Mouse (Mus musculus): Measurements from ENCODE around the gene Ankrd6.

Gene Ankrd6

DNA sequence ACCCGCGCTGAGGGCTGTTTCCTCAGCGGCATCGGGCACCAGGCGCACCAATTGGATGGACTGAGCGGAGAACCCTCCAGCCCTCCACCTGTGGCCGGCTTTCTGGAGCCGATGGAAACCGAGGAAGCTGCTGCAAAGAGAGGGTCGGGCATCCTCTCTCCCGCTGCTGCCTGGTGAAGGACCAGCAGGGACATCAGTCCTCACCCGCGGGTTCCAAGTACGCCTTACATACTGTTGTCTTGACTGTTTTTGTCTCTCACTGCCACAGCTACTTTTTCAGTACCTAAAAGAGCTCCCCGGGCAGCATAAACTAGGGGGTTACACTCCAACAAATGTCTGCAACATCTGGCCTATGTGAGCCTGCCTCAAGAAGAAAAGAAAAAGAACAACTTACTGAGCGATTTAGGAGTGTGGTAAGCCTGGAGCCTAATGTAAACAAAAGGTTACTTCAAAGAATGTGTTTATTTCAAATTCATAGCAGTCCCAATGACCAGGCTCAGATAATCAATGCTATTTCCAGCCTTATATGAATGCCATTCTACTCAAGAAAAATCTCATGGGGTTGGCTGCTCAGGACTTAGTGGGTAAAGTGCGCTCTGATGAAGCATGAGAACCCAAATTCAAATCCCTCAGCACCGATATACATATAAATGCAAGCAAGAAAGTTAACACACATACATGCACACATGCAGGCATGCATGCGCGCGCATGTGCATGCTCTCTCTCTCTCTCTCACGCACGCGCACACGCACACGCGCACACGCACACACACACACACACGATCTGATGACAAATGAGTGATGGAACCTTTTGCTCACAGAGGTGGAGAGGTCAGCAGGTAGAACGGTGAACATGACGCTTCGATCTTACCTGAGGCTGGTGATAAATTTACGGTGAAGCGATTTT is 647 bp upstream of the Ankrd6 start:
- CTCF ChIA-PET = interaction anchor here (0.5 to 0.9 kb wide), 3 partner anchors 11 to 365 kb away, joined by 3 to 6 read pairs (median 3); no protein-coding TSS in a partner anchor

DNA sequence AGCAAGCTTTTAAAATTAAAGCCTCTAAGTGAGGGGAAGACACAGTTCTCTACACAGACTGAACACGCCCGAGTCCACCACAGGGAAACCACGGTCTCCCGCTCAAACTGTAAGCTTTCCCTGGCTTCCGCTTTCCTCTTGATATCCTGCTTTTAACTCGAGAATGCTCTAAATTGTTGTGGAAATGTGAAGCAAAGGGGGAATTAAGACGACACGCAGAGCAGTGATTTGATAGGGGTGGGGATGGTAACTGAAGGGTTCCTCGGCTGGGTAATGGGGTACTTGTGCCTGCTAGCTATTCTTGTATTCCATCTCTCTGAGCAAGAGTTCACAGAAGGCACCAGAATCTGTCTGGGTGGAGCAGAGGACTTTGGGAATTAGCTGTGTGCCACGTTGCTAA is 1.9 kb downstream of the Ankrd6 start:
- CTCF ChIA-PET = interaction anchor here (0.6 kb wide), 1 partner anchor 263 kb away, joined by 4 read pairs; no protein-coding TSS in a partner anchor

DNA sequence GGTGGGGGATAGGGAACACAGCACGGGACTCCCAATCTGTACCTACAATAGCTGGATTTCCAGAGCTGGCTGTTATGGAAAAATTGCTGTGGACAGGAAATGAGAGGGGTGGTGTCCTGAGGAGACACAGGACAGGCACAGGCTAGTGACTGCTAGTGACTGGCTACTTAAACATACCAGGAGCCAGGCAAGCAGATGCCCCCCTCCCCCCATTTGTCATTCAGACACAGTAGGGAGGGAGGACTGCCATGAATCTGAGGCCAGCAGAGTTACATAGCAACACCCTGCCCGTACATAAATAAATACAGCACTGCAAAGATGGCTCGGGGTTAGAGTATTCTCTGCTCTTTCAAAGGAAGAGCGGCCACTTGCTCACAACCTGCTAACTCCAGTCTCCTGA is 3.0 kb downstream of the Ankrd6 start:
- CTCF ChIA-PET = interaction anchor here (0.7 kb wide), 1 partner anchor 358 kb away, joined by 10 read pairs; no protein-coding TSS in a partner anchor

DNA sequence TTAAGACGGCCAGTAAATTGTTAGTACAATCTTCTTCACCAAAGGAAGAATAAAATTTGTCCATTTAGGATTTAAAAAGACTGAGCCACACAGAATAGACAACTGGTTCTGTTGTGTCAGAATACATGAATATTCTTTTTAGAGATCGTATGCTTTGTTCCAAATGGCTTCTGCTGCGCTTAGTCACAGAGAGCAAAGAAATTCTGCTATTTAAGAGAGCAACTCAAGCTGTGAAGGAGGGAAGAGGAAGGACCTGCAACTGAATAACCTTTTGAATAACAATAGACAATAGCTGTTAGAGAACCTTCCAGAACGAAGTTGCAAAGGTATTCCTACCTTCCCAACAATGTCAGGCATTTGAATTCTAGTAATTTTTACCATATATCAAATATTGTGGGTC is 9.7 kb downstream of the Ankrd6 start:
- CTCF ChIA-PET = no interaction called here

DNA sequence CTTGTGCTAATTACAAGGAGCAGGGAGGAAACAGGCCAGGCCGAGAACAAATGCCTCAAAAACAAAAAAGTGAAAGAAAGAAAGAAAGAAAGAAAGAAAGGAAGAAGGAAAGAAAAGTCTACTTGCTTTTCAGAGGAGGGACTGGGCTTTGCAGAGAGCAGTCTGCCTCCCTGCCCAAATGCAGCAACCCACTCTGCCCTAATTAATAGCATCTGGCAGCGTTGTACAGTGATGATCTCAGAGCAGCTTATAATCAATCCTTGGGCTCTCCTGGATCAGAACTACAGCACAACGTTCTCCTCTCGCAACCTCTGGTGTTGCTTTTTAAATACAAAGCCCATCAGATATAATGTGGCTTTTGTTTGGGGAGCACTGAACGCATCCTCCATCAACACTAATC is 10.7 kb downstream of the Ankrd6 start:
- CTCF ChIA-PET = no interaction called here

DNA sequence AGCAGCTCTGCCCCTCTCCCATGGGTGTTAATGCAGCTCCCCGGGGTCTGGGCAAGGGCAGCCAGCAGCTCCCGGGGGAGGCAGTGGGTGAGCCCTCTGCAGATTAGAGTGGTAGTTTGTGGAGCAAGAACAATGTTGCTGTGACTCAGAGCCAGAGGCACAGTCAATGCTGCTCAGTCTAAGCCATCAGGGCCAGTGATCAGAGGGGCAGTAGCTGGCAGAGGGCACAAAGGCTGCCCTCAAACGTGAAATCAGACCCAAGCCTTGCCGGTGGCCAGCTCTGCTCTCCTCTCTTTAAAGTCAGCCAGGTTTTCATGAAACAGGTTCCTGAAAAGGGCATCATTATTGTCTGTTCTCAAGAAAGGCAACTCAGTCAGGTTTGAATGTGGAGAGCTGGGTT is 11.1 kb downstream of the Ankrd6 start:
- CTCF ChIA-PET = no interaction called here

DNA sequence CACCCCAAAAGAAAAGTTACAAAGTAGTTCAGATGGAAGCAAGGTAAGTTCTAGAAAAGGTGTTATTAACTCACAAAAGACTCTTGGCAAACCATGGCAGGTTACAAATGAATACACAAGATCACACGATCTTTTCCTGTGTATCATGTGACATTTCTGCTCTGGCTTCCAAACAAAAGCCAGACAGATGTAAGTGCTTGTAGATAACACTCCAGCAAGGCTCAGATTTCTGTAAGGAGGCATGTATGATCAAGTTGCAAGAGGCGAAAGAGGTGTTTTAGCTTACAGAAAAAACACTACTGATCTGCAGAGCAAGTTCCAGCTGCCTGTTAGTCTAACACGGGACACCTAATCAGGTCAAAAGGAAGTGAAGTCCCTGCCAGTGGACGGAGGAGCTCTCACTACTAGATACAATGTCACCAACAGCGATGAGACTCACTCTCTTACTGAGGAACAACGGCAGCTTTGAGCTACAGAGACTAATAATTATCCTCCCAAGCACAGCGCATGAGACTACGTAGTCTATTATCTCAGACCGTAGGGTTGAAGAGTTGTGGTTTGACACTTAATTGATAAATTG is 13.8 kb downstream of the Ankrd6 start:
- CTCF ChIA-PET = no interaction called here

DNA sequence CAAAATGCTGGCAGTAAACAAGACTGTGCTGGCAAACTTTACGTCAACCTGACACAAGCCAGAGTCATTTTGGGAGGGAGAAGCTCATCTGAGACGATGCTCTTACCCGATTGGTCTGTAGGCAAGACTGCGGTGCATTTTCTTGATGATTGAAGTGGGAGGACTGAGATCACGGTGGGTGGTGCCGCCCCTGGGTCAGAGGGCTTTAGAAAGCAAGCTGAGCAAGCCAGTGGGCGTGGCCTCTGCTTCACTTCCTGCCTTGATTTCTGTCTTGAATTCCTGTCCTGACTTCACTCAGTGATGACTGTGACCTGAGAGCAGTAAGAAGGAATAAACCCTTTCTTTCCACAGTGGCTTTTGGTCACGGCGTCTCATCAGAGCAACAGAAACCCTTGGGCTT is 18.6 kb downstream of the Ankrd6 start:
- CTCF ChIA-PET = no interaction called here

DNA sequence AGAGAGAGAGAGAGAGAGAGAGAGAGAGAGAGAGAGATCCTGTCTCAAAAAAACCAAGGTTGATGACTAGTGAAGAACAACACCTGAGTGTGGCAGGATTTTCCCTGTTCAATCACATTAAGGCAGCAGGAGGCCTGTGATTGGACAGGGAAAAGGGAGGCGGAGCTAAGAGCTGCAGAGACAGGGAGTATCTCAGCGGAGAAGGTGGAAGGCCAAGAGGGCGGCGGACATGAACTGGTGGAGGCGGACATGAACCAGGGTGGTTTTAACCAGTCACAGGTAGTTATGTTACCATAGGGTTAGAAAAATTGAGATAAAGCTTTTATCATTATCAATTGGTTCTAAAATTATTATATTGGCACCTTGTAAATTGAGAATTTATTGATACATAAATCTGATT is 20.9 kb downstream of the Ankrd6 start:
- CTCF ChIA-PET = interaction anchor here (0.6 kb wide), 1 partner anchor 10 kb away, joined by 11 read pairs; no protein-coding TSS in a partner anchor

DNA sequence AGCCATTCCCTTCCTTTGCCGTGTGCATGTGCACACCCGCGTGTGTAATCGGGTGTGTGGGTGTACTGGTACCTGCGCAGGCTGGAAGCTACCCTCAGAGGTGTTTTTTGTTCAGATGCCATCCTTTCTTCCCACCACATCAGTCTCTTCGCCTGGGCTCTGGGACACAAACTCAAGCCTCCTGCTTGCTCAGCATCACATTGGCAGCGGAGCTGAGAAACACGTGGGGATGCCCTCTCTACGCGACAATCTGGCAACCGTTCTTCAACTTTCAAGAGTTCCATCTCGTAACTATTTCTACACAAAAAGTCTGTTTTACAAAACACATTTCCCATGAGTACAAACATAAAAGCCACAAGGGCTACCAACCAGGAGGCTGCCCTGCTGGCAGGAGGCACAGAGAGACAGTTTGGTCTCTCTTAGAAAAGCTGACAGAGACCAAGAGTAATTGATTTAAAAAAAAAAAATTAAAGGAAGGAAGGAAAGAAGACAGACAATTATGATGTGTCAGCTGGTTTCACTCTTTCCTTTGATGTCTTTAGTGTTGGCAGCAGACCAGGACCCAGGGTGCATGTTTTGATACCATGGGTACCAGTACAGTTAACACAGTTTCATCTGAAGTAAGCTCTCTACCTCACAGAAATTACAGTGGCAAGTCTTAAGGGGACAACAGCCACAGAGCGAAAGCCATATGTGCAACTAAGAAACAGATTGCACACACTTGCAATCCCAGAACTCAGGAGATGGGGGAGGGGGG is 21.8 kb downstream of the Ankrd6 start:
- CTCF ChIA-PET = no interaction called here

DNA sequence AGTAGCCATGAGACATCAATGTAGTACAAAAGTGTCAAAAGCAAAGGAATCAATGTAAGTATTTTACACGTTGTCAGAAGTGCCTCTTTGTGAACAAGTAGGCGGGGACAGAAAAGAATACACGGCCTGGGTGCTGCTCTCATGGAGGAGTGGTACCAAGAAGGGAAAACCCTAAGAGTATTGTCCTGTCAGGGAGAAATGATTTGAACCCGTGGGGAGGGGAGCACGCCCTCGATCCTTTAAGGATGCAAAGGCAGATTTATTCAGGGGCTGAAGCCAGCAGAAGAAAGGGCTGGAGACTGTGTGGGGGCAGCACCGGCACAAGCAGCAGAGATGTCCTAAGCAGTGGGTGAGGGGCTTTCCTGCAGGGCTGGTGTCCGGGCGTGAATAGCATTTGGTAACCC is 26.7 kb downstream of the Ankrd6 start:
- CTCF ChIA-PET = no interaction called here

DNA sequence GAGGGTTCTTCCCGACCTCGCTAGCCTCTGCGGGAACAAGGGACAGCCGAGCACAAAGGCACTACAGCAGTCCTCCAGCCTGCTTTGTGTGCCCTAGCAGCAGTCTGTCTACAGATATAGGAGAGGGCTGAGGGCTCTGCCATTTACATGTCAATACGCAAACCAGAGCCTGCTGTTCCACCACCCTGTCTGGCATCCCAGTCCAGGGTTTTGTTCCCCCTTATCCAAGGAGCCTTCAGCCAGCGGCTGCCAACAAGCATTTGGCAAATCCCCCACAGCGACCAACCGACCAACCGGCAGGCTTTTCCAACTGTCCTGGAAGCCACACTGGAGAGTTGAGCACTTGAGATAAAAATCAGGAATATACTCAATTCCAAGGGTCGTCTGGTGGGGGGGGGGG is 27.2 kb downstream of the Ankrd6 start:
- CTCF ChIA-PET = no interaction called here

DNA sequence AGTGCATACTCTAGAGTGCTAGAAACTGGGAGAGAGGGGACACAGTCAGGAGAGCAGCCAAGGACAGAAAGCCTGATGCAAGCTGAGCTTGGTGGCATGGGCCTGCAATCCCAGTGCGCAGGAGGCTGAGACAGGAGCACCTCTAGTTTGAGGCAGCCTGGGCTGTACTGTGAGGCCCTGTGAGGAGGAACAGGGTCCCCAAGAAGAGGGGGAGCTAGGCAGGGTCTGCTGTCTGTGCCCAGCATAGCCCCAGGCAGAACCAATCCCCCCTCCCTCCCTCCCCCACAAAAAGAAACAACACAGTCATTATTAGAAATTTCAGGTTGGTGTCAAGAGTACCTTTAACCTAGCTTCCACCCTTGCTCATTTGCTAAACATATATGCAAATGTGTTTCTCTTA is 27.8 kb downstream of the Ankrd6 start:
- CTCF ChIA-PET = no interaction called here

DNA sequence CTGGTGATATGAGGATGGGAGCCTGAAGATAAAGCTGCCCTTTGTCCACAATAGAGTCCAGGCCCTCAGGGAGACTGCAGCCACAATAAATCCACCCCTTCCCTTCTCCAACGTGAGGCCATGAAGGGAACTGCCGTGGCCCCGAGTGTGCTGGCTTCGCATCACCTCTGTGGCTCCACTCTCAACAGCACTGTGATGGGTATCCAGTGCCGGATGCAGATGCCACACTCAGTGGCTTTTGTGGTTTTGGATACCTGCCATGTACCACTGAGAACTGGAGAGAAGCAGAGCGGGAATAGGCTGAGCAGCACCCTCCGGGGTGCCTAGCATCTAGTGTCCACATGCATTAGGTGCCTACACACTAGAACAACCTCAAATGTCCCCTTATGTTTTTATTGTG is 29.8 kb downstream of the Ankrd6 start:
- CTCF ChIA-PET = no interaction called here

DNA sequence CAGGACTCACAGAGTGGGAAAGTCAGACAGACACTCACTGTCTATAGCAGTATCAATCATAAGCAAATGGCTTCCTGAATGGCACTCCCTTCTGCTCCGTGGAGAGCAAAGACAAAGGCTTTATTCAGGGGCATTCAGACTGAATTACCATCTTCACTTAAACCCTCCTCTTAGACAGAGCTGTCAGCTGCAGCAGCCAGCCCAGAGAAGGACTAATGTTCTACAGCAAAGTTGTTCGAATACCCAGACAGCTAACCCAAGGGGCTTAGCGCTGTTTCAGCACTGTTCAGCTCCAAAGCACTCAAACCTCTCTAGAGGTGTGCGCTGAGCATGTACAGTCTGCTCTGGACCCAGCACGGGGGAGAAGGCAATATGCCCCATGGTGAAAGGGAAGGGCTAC is 32.1 kb downstream of the Ankrd6 start:
- CTCF ChIA-PET = interaction anchor here (0.6 kb wide), 1 partner anchor 34 kb away, joined by 3 read pairs; no protein-coding TSS in a partner anchor

DNA sequence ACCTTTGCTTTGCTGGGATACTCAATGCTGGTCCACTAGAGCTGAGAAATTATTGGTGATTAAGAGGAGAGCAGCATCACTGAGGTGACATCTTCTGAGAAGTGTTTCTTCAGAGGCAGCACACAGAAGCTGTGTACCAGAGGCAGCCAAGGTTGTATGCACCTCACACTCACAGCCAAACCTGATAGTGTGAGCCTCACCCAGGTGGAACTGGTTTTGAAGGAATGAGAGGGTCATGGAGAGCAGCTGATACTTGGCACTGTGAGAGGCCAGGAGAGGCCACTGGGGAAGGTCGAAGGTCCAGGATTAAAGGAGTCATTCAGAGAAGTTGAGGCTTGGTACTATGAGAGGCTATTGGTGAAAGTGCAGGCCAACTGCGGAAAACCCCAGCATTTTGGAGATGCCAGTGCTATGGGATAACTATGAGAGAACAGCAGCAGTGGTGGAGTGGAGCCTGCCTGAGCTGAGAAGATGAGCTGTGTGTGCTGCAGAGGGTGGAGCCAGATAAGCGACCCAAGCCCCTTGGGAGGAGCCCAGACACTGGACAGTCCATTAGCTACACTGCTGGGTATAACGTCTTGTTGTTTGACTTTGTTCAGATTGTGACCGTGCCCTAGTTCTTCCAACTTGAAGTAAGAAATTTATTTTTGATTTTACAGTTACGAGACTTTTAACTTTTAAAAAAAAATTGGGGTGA is 33.8 kb downstream of the Ankrd6 start:
- CTCF ChIA-PET = no interaction called here

DNA sequence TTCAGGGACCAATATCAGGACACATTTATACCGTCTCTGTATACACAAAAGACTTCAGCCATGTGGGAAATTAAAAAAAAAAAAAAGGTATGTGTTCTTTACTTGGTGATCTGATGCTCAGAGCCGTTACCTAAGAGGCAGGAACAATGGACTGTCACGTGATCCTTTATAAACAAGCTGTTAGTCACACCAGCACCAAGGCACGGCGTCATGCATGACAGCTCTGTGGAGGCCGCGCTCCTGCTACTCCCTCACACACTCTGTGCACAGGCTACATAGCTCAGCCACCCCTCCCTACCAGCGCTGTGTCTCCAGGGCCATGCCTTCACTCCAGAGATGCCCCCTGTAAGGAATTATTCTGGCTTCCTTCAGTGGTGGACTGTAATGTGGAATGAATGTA is 34.7 kb downstream of the Ankrd6 start:
- CTCF ChIA-PET = no interaction called here

DNA sequence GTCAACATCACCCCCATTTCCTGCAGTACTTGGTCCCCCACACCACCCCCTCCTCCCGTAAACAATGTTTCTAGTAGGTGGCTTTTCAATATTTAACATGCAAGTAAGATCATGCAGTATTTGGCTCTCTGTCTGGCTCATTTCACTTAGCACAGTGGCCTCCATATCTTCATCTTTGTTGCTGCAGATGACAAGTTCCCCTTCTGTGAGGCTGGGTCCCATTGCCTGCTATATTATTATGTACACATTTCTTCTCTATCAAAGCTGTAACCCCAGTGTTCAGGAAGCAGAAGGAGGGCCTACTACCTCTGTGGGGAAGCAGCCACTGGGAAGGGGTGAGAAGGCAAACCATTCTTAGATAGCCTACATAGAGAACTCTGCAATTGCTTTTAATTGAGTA is 40.6 kb downstream of the Ankrd6 start:
- CTCF ChIA-PET = no interaction called here

DNA sequence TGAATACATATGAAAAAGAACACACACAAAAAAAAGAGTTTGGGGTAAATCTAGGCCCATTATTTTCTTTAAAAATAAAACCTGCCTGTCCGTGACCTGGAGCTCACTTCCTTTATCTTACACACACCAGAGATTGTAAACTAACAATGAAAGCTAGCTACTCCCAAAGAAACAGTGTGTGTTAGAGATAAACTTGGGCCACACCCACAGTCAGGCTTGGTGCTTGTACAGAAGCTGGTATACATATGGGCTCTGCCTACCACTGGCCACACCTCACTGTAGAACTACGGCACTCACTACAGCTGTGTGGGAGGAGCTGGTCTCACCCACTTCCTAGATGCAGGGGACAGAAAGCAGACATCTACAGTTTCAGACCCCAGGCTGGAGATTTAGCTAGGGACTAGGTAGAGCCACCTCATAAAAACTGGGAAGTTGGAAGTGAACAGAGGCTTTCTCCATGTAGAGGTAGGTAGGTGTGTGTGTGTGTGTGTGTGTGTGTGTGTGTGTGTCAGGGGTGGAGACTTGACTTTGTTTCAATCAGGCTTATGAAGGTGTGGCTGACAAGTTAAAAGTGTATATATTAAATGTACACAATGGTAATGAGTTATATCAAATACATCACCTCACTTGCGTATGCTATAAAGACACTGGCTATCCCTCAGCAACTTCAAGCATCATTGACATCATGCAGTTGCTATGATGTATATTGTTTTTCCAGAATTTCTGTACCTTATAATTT is 41.2 kb downstream of the Ankrd6 start:
- CTCF ChIA-PET = no interaction called here

DNA sequence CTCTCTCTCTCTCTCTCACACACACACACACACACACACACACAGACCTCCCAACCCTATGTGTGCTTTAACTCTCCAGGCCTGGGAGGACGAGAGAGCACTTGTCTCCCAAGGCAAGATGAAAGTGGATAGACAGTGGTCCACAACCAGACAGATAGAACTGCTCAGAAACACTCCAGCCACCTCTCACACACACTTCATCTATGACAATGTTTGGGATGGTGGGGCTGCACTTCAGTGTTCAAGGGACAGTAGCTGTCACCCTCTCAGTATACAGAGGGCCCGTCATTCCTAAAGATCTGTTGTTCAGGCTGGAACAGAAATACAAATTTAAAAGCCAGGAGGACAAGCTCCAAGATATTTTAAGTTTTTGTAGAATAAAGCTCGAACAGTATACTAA is 43.0 kb downstream of the Ankrd6 start:
- CTCF ChIA-PET = no interaction called here

DNA sequence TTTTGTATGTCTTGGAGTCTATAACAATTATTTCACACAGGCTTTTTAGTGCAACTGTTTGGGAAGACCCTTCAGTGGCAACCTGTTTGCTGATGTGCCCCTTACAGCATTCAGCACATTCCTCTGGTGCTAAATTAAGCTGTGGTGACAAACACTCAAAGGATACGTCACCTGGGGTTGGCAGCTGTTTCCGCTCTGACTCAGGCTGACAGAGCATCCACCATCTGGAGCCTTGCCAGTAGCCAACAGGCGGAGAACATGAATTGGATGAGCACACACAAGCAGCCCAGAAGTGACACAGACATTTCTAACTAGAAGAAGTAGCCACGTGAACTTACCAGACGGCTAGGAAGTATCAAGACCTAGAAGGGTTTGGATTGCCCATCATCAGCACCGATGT is 44.0 kb downstream of the Ankrd6 start:
- CTCF ChIA-PET = no interaction called here

All from spleen, embryonic (tissue).